Mouse (Mus musculus): ENCODE results near the gene Capza2. TPM values are rescaled to one million over a fixed set of nuclear protein-coding genes. Genes with fewer than 3 reads are reported as not detected.

Gene Capza2
- 1.2 and 1.5 TPM in 2 replicates for polyA plus RNA-seq (2012; rRNA removed)

GRCm38 (mm10) chr6:17635615-17636284 lies at the start of gene Capza2:
Capza2 (plus strand) TSS chr6:17636234.

GRCm38 (mm10) chr6:17692647-17693046 lies 56.6 kb downstream of the Capza2 start, which contains the start of gene St7:
St7 (plus strand) TSS chr6:17692933.

Other genes with a start within 250 kb of the Capza2 start
- 2.3 and 2.6 TPM in 2 replicates for gene Met, start 172.4 kb upstream of the Capza2 start, polyA plus RNA-seq (2012; rRNA removed)
- 2.1 and 2.6 TPM in 2 replicates for gene St7, start 56.7 kb downstream of the Capza2 start, polyA plus RNA-seq (2012; rRNA removed)

All from stomach, adult 2 months (tissue).